Mouse (Mus musculus): Measurements from ENCODE around the gene BC034090. TPM values are rescaled to one million over a fixed set of nuclear protein-coding genes. Genes with fewer than 3 reads are reported as not detected.
"Not testable (repeated sequence)": the region's sequence is repeated elsewhere in the genome, so short reads cannot be mapped to it uniquely, and the experiment has no call there.

BC034090 gene
- total RNA-seq, 2 experiments from 2014 or later, result 0.64 to 1.5 TPM

- no peak for DNase-seq (ENCODE audit: low spot score)
These were observed 51.4 kb downstream of the BC034090 start for GRCm38 (mm10) chr1:155192805-155193368.

GRCm38 (mm10) chr1:155191671-155192070 is 52.6 kb downstream of the BC034090 start:
- no peak for DNase-seq (ENCODE audit: low spot score)

GRCm38 (mm10) chr1:155191219-155191618 is 53.0 kb downstream of the BC034090 start:
- no peak for DNase-seq (ENCODE audit: low spot score)

- no peak for DNase-seq (ENCODE audit: low spot score)
These were observed 55.6 kb downstream of the BC034090 start for GRCm38 (mm10) chr1:155188656-155189055.

GRCm38 (mm10) chr1:155184191-155184590 is 60.1 kb downstream of the BC034090 start:
- DNase-seq (ENCODE audit: low spot score), result no peak

GRCm38 (mm10) chr1:155178192-155178924 is 65.9 kb downstream of the BC034090 start:
- no peak for DNase-seq (ENCODE audit: low spot score)

- DNase-seq (ENCODE audit: low spot score), result no peak
These were observed 69.8 kb downstream of the BC034090 start for GRCm38 (mm10) chr1:155174424-155174823.

- not testable (repeated sequence) for DNase-seq (ENCODE audit: low spot score)
These were observed 70.6 kb downstream of the BC034090 start for GRCm38 (mm10) chr1:155173644-155174016.

- DNase-seq (ENCODE audit: low spot score), result no peak
These were observed 71.2 kb downstream of the BC034090 start for GRCm38 (mm10) chr1:155172895-155173643.

GRCm38 (mm10) chr1:155169935-155170334 is 74.3 kb downstream of the BC034090 start:
- DNase-seq (ENCODE audit: low spot score), result no peak

- DNase-seq (ENCODE audit: low spot score), result no peak
These were observed 76.8 kb downstream of the BC034090 start for GRCm38 (mm10) chr1:155167453-155167852.

Other genes starting within 250 kb of the BC034090 start
- gene Ier5, start 144.8 kb downstream of the BC034090 start, total RNA-seq (2021), result 10 to 100 TPM in 1 of 2 experiments, 1 to 10 TPM in 1; 4.7 to 19.4 TPM
- gene Mr1, start 97.6 kb downstream of the BC034090 start, total RNA-seq (2021), result 10 to 100 TPM; 13.8 to 14.8 TPM
- gene Stx6, start 85.7 kb downstream of the BC034090 start, total RNA-seq (2021), result 10 to 100 TPM; 11.8 to 13.0 TPM
- 10 to 100 TPM; 76.3 to 80.7 TPM for gene Xpr1, start 173.0 kb upstream of the BC034090 start, total RNA-seq (2021)